ENCODE assay signal across 8 mouse cellular contexts in the genomic region with DNA sequence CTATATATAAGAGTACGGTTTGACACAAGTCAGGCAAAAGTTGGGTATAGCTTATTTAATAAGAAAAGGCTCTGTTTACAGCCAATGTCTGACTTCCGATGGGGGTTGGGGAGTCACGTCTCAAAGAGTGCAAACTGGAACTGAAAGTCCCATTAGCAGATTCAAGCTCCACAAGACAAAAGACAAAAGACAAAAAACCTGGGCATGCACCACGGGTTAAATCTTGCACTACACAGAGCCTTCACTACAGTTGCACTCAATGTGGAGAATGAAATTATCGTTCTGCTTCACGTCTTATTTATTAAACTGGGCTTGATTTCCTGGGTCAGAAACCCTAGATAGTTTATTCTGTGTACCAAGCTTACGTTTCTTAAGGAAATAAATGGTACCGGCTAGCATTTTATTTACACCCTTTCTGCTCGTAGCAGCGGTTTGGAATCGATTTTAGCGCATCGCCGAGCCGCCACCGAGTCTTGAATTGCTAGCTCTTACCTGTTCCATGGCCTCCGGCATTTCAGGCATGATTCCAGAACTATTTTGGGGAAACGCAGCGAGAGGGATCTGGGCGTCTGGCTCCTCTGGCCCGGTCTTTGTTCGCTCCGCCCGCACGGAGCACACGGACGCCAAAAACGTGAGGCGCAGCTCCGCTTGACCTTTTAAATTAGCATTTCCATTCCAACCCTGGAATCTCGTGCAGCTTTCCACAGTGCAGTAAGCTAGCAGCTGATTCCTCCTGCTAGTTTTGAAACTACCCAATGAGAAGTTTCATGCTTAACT. TPM values are rescaled to one million over a fixed set of nuclear protein-coding genes. Genes with fewer than 3 reads are reported as not detected.
DNase-seq lines count a peak whose midpoint lies in the region; ATAC-seq and TF ChIP-seq lines count a peak whose summit lies in the region.

No protein-coding gene starts in this region.

- no peaks in the 10 kb centered on the region for H3K9me3 ChIP-seq in MEL (replicated peaks; ENCODE audit: insufficient read depth, low read length)
- no peaks in the 10 kb centered on the region for H3K9me3 ChIP-seq in forebrain, embryonic 16.5 days (ENCODE audit: control insufficient read depth, low read length)

- peak overlapping the region; percentile 98 for H3K4me2 ChIP-seq in forebrain, embryonic 16.5 days (ENCODE audit: low read length)

- peak; percentile 40 to 71; a peak in 3 of 4 replicates for TF ChIP-seq POLR2A in MEL (IDR thresholded peaks at IDR 0.05; ENCODE audit: control insufficient read depth in 1 of 2, insufficient read depth in 1 of 2, low read depth in 1 of 2, low read length in 2 of 2, poor library complexity in 1 of 2)

- peak overlapping the region; percentile 90 for H3K9ac ChIP-seq in MEL (ENCODE audit: control insufficient read depth, low read depth, low read length, poor library complexity, severe bottlenecking)
- H3K9ac ChIP-seq in forebrain, embryonic 16.5 days (replicated peaks; ENCODE audit: low read depth, low read length), result peak overlapping the region; percentile 67

- H3K27me3 ChIP-seq in MEL (ENCODE audit: control insufficient read depth in 1 of 2, insufficient read depth in 2 of 2, low read length in 2 of 2), result no peaks in the 10 kb centered on the region
- no peaks in the 10 kb centered on the region for H3K27me3 ChIP-seq in forebrain, embryonic 16.5 days (replicated peaks; ENCODE audit: control insufficient read depth, insufficient read depth, low read length)

- DNase-seq in MEL (ENCODE audit: low read depth, low spot score), result peak; percentile 94
- DNase-seq in heart, postnatal 4 days, result peak; percentile 77
- DNase-seq in layer of hippocampus, adult 8-10 months (ENCODE audit: low spot score in 2 of 2), result peak; percentile 22 to 33
- DNase-seq in lung, postnatal 10 days, result peak; percentile 81
- peak; percentile 76 for DNase-seq in retina, embryonic 14.5 days (ENCODE audit: low spot score)
- peak; percentile 68 for DNase-seq in thymus, postnatal 4 days

- peak; percentile 28 for ATAC-seq in cerebellum, adult (ENCODE audit: insufficient number of reproducible peaks, low FRiP score, low TSS enrichment)
- peak; percentile 30 for ATAC-seq in forebrain, embryonic 16.5 days

- peak in 1 of 2 experiments; percentile 65; a peak in 2 of 4 replicates for TF ChIP-seq EP300 in MEL (IDR thresholded peaks at IDR 0.05; ENCODE audit: low read depth in 1 of 2, low read length in 2 of 2)

- peak overlapping the region; percentile 99 for H3K27ac ChIP-seq in MEL (ENCODE audit: control insufficient read depth, low read depth, low read length)
- peak overlapping the region; percentile 88 for H3K27ac ChIP-seq in forebrain, embryonic 16.5 days (ENCODE audit: low read length)

- TF ChIP-seq RAD21 in MEL (IDR thresholded peaks at IDR 0.05; ENCODE audit: low read depth, low read length), result no peak

- H3K79me2 ChIP-seq in MEL (ENCODE audit: control insufficient read depth, insufficient read depth, low read length, poor library complexity), result peaks cover 33% of the 10 kb centered on the region

- under 1% methylated on average over 31 of the region's 31 CpGs for WGBS in forebrain, embryonic 16.5 days

- H3K4me1 ChIP-seq in MEL (ENCODE audit: control insufficient read depth in 1 of 2, insufficient read depth in 2 of 2, low read length in 2 of 2), result peaks cover 0 to 17% of the 10 kb centered on the region in 2 experiments; a peak in 3 of 4 replicates
- peaks cover 35% of the 10 kb centered on the region for H3K4me1 ChIP-seq in forebrain, embryonic 16.5 days (replicated peaks; ENCODE audit: control insufficient read depth, insufficient read depth, low read length)

- no peak for TF ChIP-seq CTCF in MEL (IDR thresholded peaks at IDR 0.05 in 2 of 3, conservative IDR thresholded peaks at IDR 0.05 in 1 of 3; ENCODE audit: control insufficient read depth in 1 of 3, insufficient read depth in 1 of 3, low read depth in 2 of 3, low read length in 3 of 3, poor library complexity in 1 of 3, severe bottlenecking in 1 of 3)

- peaks cover 0 to 15% of the 10 kb centered on the region in 2 experiments; a peak in 2 of 4 replicates for H3K36me3 ChIP-seq in MEL (ENCODE audit: control insufficient read depth in 1 of 2, insufficient read depth in 2 of 2, low read length in 2 of 2)
- H3K36me3 ChIP-seq in forebrain, embryonic 16.5 days (ENCODE audit: control insufficient read depth, insufficient read depth), result no peaks in the 10 kb centered on the region

- H3K4me3 ChIP-seq in MEL (ENCODE audit: control insufficient read depth in 1 of 2, insufficient read depth in 1 of 2, low read depth in 2 of 2, low read length in 2 of 2), result peak overlapping the region; percentile 78 to 88
- H3K4me3 ChIP-seq in forebrain, embryonic 16.5 days (replicated peaks; ENCODE audit: low read length), result peak overlapping the region; percentile 83

TF ChIP-seq in MEL, 35 proteins besides CTCF, POLR2A, EP300 and RAD21 (continues in another document):
- peak; percentile 93 for TF ChIP-seq SIN3A (IDR thresholded peaks at IDR 0.05; ENCODE audit: low read length)
- TF ChIP-seq ZNF384 (IDR thresholded peaks at IDR 0.05; ENCODE audit: low read depth, low read length), result no peak; the same call in 1 of the 2 replicates
- no peak for TF ChIP-seq MAFK (IDR thresholded peaks at IDR 0.05; ENCODE audit: borderline replicate concordance, low read depth, low read length)
- no peak for TF ChIP-seq TAL1 (IDR thresholded peaks at IDR 0.05; ENCODE audit: low read length)
- TF ChIP-seq TBP (IDR thresholded peaks at IDR 0.05; ENCODE audit: low read depth, low read length), result peak; percentile 94
- TF ChIP-seq MXI1 (IDR thresholded peaks at IDR 0.05; ENCODE audit: low read depth, low read length), result peak; percentile 81
- TF ChIP-seq MAZ (IDR thresholded peaks at IDR 0.05; ENCODE audit: low read depth, low read length), result no peak
- peak; percentile 33; the same call in 1 of the 2 replicates for TF ChIP-seq TCF12 (IDR thresholded peaks at IDR 0.05; ENCODE audit: low read depth, low read length)
- TF ChIP-seq CHD1 (IDR thresholded peaks at IDR 0.05; ENCODE audit: low read depth, low read length), result no peak
- 0 out of 2 replicates have a peak, but pooled peaks have one; percentile 22 for TF ChIP-seq UBTF (IDR thresholded peaks at IDR 0.05; ENCODE audit: borderline replicate concordance, insufficient read depth, low read depth, low read length)
- peak; percentile 94 for TF ChIP-seq BHLHE40 (IDR thresholded peaks at IDR 0.05; ENCODE audit: borderline replicate concordance, low read depth, low read length)
- peak; percentile 97 for TF ChIP-seq ZC3H11A (IDR thresholded peaks at IDR 0.05; ENCODE audit: low read depth, low read length)
- no peak for TF ChIP-seq USF2 (IDR thresholded peaks at IDR 0.05; ENCODE audit: borderline replicate concordance in 1 of 2, insufficient read depth in 1 of 2, low read depth in 1 of 2, low read length in 2 of 2)
- TF ChIP-seq GABPA (IDR thresholded peaks at IDR 0.05; ENCODE audit: low read depth, low read length), result no peak
- TF ChIP-seq POLR2AphosphoS5 (IDR thresholded peaks at IDR 0.05; ENCODE audit: borderline replicate concordance, low read depth, low read length), result no peak; the same call in 1 of the 2 replicates
- 0 out of 2 replicates have a peak, but pooled peaks have one; percentile 36 for TF ChIP-seq E2F4 (IDR thresholded peaks at IDR 0.05; ENCODE audit: borderline replicate concordance, low read depth, low read length)
- peak; percentile 59 for TF ChIP-seq NELFE (IDR thresholded peaks at IDR 0.05; ENCODE audit: low read depth, low read length)
- TF ChIP-seq KAT2A (conservative IDR thresholded peaks at IDR 0.05; ENCODE audit: low read depth, low read length), result no peak; the same call in 1 of the 2 replicates
- no peak for TF ChIP-seq RCOR1 (IDR thresholded peaks at IDR 0.05; ENCODE audit: low read depth, low read length)
- peak; percentile 75 for TF ChIP-seq MAX (IDR thresholded peaks at IDR 0.05; ENCODE audit: low read length)
- no peak for TF ChIP-seq JUND (IDR thresholded peaks at IDR 0.05; ENCODE audit: low read depth, low read length)
- TF ChIP-seq HCFC1 (IDR thresholded peaks at IDR 0.05; ENCODE audit: low read depth, low read length), result peak; percentile 89
- no peak for TF ChIP-seq ZKSCAN1 (IDR thresholded peaks at IDR 0.05; ENCODE audit: low read depth, low read length)
- TF ChIP-seq CHD2 (IDR thresholded peaks at IDR 0.05; ENCODE audit: low read length), result peak; percentile 90
- TF ChIP-seq ZMIZ1 (IDR thresholded peaks at IDR 0.05; ENCODE audit: low read depth, low read length), result 0 out of 2 replicates have a peak, but pooled peaks have one; percentile 41
- peak; percentile 68; the same call in 1 of the 2 replicates for TF ChIP-seq ETS1 (IDR thresholded peaks at IDR 0.05; ENCODE audit: low read depth, low read length)
- peak; percentile 26; the same call in 1 of the 2 replicates for TF ChIP-seq USF1 (IDR thresholded peaks at IDR 0.05; ENCODE audit: low read depth, low read length)
- TF ChIP-seq SMC3 (IDR thresholded peaks at IDR 0.05; ENCODE audit: low read depth, low read length), result no peak
- TF ChIP-seq NRF1 (IDR thresholded peaks at IDR 0.05; ENCODE audit: insufficient read depth, low read depth, low read length, poor library complexity, severe bottlenecking), result no peak

RNA-seq across cellular contexts. Expression of a gene that starts 0.5 kb away (rescaled TPM):
- total RNA-seq in MEL (2012; rRNA removed), result 97.6 and 107 TPM in 2 replicates
- polyA plus RNA-seq in MEL (2012; ENCODE audit: insufficient read depth in 1 of 2, insufficient read length in 2 of 2, low read depth in 1 of 2, low replicate concordance in 2 of 2, missing spikeins in 1 of 2), result 100 to 1,000 TPM; 105 to 188 TPM
- 79.9 and 95.1 TPM in 2 replicates for polyA plus RNA-seq in forebrain, embryonic 16.5 days (2015; fragmentation: Nextera tagmentation; extraction: Ambion mirVana)
- 10 to 100 TPM; 89.0 TPM for total RNA-seq in heart, postnatal 4 days (2021)
- 100 to 1,000 TPM; 120 to 127 (median 125) TPM for total RNA-seq in layer of hippocampus, adult 8-10 months (2022)

RNA-seq across cellular contexts. Expression of a gene that starts 38.7 kb away (rescaled TPM):
- 55.6 and 72.1 TPM in 2 replicates for total RNA-seq in MEL (2012; rRNA removed)
- polyA plus RNA-seq in MEL (2012; ENCODE audit: insufficient read depth in 1 of 2, insufficient read length in 2 of 2, low read depth in 1 of 2, low replicate concordance in 2 of 2, missing spikeins in 1 of 2), result 10 to 100 TPM; 40.6 to 74.5 TPM
- polyA plus RNA-seq in forebrain, embryonic 16.5 days (2015; fragmentation: Nextera tagmentation; extraction: Ambion mirVana), result 16.8 and 19.1 TPM in 2 replicates
- 10 to 100 TPM; 36.3 to 43.2 TPM for total RNA-seq in heart, postnatal 4 days (2021)
- under 1 TPM in 3 of 4 experiments, not detected in 1; 0.37 to 0.57 (median 0.45) TPM for total RNA-seq in layer of hippocampus, adult 8-10 months (2022)

RNA-seq across cellular contexts. Expression of a gene that starts 39.0 kb away (rescaled TPM):
- total RNA-seq in MEL (2012; rRNA removed), result 162 and 171 TPM in 2 replicates
- 100 to 1,000 TPM; 154 to 176 TPM for polyA plus RNA-seq in MEL (2012; ENCODE audit: insufficient read depth in 1 of 2, insufficient read length in 2 of 2, low read depth in 1 of 2, low replicate concordance in 2 of 2, missing spikeins in 1 of 2)
- 69.9 and 81.5 TPM in 2 replicates for polyA plus RNA-seq in forebrain, embryonic 16.5 days (2015; fragmentation: Nextera tagmentation; extraction: Ambion mirVana)
- total RNA-seq in heart, postnatal 4 days (2021), result 10 to 100 TPM; 30.6 to 31.7 TPM
- 10 to 100 TPM; 16.7 to 21.6 (median 18.3) TPM for total RNA-seq in layer of hippocampus, adult 8-10 months (2022)

Comparison
In these comparisons a context has a peak if more than half of its experiments do, and no peak if none do; other contexts are left out.
1. Peak in every context shown above with its lines: DNase-seq, ATAC-seq, H3K4me3 ChIP-seq and H3K27ac ChIP-seq.
2. DNase-seq: peak in every context shown above with its lines; median percentile 94 in MEL; 81 in lung, postnatal 10 days; 77 in heart, postnatal 4 days; 76 in retina, embryonic 14.5 days; 68 in thymus, postnatal 4 days; 28 in layer of hippocampus, adult 8-10 months.
3. RNA of a gene that starts 38.7 kb away (total RNA-seq): 55.6 to 72.1 TPM in MEL and 36.3 to 43.2 TPM in heart, postnatal 4 days; 0.37 to 0.57 TPM in layer of hippocampus, adult 8-10 months; every median in the first group is over 10 times any median in the second.